Mouse (Mus musculus) liver, adult 2 months (tissue): Measurements from ENCODE around the gene Ugt1a9.

ENCODE experiments used
- CTCF ChIP-seq: fragments of 200-500 bp; IDR thresholded peaks from 2 replicates; pipeline ENCODE4 v1.5.1; 2011; ENCODE audit warnings: low read depth, low read length, control low read depth
- POLR2A ChIP-seq: fragments of 200-500 bp; IDR thresholded peaks from 2 replicates; pipeline ENCODE4 v1.6.1; 2011; ENCODE audit warnings: low read length, control low read depth; ENCODE audit not compliant: insufficient read depth; ENCODE audit errors: extremely low read depth

- TF ChIP-seq CTCF (no peak), POLR2A (no peak)
These were observed 136.4 kb downstream of the Ugt1a9 start for GRCm38 (mm10) chr1:88206843-88207479.
